Mouse (Mus musculus): Measurements from ENCODE around the gene Srsf12.

Srsf12 gene

GRCm38 (mm10) chr4:33249716-33250230 lies 41.0 kb downstream of the Srsf12 start:
- no peak for DNase-seq (ENCODE audit: low spot score in 2 of 2)

DNA sequence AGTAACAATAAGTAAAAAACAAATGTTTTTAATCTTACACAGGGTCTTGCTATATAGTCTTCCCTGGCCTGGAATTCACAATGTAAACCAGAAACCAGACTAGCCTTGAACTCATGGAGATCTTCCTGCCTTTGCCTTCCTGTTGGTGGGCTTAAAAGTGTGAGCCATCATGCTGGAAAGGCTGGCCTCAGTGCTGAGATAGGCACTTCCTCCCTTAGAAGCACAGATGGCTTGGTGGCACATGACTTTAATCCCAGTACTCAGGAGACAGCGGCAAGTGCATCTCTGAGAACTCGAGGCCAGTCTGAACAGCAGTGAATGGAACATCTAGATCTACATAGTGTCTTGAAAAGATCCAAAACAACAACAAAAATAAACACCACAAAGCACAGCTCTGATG lies 42.1 kb downstream of the Srsf12 start:
- no peak for DNase-seq (ENCODE audit: low spot score in 2 of 2)

- DNase-seq (ENCODE audit: low spot score in 2 of 2), result no peak
These were observed 45.9 kb downstream of the Srsf12 start for GRCm38 (mm10) chr4:33254706-33255105.

DNA sequence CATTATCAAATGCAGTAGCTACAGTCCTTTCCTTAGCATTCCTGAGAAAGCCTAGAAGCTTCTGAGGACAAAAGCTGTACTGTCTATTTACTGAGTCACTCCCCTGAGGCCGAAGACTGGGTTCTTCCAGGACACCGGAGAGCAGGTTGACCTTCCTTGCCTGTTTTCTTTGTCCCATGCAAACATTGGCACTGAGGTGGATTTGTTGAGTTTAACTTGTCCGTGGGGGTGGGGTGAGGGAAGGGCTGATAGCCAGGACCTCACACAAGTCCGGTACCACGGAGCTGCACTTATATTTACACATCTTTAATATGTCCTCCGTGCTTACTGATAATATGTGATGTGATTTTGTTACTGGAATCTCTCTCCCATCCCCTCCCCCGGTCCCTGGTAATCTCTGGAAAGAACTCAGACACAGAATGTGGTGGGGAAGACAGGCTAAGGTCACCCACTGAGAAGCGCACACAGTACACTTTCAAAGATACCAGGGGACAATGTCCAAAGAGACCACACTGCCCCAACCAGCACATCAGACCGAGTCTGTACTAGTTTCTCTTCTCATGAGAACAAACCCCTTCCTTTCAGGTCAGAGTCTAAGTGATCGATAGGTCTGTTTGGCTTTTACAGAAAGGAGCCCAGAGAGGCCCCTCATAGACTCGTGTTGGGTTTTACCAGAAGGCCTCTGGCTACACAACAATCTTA lies 48.6 kb downstream of the Srsf12 start:
- DNase-seq (ENCODE audit: low spot score in 2 of 2), result no peak

- no peak for DNase-seq (ENCODE audit: low spot score in 2 of 2)
These were observed 51.5 kb downstream of the Srsf12 start for GRCm38 (mm10) chr4:33260311-33260710.

- peak; percentile 9 to 17 for DNase-seq (ENCODE audit: low spot score in 2 of 2)
These were observed 52.5 kb downstream of the Srsf12 start for GRCm38 (mm10) chr4:33261311-33261753.

GRCm38 (mm10) chr4:33262897-33263296 lies 54.1 kb downstream of the Srsf12 start:
- no peak for DNase-seq (ENCODE audit: low spot score in 2 of 2)

DNA sequence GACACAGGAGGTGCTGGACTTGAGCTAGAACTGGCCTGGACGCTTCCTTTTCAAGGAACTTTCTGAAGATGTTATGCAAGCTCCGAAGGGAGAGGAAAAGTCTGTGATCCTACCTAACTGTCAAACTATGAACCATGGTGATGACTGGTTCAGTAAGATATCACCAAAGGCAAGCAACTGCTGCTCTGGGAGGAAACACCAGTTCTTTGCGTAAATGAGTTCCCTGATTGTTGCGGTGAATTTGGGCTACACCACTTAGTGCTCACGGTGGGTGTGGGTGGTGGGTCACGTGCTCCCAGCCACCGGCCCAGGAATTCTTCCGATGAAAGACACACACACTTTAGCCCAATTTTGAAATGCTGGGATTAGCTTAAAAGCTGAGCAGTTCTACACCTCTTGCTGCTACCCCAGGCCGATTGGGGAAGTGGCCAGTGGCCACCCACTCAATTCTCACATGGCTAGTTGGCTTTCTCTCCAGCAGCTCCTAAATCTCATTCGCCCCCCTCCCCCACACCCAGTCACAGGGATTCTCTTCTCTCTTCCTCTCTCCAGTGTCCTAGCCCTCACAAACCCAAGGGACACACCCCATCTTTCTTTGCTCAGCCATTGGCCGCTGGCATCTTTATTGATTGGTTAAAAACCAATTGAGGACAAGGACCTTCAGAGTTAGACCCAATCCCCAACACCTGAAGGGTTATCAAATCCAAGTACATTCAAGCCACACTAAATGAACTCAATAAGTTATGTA lies 56.4 kb downstream of the Srsf12 start:
- no peak for DNase-seq (ENCODE audit: low spot score in 2 of 2)

GRCm38 (mm10) chr4:33270386-33271314 lies 61.9 kb downstream of the Srsf12 start:
- no peak for DNase-seq (ENCODE audit: low spot score in 2 of 2)

GRCm38 (mm10) chr4:33273437-33273836 lies 64.6 kb downstream of the Srsf12 start:
- DNase-seq (ENCODE audit: low spot score in 2 of 2), result no peak

DNA sequence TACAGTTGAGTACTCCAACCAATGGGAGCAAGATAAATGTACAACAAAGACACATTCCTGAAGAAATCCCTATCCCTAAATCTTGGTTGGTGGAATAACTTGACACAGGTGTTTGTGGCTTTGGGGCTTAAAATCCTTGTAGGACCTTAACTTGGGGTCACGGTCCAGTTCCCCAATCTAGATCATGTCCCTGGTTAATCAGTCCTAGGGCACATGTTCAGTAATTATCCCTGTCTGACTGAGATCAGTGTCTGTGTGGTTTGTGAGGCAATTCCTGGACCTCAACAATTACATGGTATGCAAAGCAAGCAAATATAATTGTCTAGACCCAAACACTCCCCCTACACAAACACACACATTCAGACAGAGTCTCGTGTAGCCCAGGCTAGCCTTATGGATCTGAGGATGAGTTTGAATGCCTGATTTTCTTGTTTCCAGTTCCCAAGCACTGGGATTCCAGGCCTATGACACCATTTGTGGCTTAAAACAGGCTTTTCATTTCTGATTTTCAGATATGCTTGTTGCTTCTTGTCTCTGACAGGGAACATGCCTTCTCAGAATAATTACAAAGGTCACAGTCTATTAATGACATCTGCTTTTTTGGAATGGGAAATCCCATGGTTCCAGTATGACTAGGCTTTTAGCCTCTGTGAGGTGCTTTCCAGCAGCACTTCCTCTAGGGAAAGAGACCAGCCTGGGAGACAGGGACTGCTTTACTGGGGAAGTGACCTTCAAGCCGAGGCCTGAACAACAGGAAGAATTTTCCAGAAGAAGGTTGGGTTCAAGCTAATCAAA lies 73.3 kb downstream of the Srsf12 start:
- DNase-seq (ENCODE audit: low spot score in 2 of 2), result no peak

All from frontal cortex, postnatal 25 days (tissue).